Mouse (Mus musculus): ENCODE results near the gene Mapk10.

Mapk10 gene

DNA sequence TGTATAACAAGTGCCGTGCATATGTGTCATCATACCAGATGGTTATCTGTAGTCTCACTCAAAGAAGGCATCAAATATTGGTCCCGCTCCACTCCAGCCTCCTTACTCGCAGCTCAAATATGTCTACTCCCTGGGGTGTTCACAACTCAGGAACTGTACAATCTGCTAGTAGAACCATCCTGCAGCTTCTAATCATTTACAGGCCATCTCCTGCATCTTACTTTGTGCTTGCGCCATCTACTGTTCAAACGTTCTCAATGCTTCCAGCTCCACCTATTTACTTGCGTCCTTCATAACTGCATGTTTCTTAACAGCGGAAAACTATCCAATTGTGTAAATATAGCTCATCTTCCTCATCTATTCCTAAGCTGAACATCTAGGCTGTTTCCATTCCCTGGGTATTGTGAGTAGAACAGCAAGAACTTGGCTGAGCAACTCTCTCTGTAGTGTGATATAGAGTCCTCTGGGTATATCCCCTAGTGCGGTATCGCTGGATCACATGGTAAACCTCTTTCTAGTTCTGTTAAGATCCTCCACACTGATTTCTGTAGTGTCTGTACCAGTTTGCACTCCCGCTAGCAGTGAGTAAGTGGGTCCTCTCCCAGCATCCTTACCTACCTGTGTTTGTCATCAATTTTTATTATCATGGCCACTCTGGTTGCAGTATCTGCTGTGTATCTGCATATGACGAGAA, 336.4 kb downstream of the Mapk10 start:
- intact Hi-C loops (cut with DNase I) = loop anchor here (10.0 kb wide), 1 partner anchor 670 kb away; no protein-coding TSS in a partner anchor

DNA sequence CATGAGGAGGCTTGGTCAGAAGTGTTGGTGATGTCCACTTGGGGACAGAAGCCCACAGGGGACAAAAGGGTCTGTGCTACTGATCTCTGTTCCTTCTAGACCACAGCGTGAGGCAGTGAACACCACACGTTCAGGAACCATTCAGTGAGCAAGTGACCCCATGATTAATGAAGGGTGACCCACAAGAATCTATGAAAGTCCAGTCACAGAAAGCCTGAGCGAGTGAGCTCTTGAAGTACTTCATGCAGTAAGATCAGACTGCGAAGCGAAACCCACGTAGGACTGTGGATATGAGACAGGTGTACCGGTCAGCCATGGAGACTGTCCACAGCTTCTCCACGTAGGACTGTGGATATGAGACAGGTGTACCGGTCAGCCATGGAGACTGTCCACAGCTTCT, 338.1 kb downstream of the Mapk10 start:
- intact Hi-C loops (cut with DNase I) = loop anchor here (10.0 kb wide), 1 partner anchor 668 kb away; no protein-coding TSS in a partner anchor

DNA sequence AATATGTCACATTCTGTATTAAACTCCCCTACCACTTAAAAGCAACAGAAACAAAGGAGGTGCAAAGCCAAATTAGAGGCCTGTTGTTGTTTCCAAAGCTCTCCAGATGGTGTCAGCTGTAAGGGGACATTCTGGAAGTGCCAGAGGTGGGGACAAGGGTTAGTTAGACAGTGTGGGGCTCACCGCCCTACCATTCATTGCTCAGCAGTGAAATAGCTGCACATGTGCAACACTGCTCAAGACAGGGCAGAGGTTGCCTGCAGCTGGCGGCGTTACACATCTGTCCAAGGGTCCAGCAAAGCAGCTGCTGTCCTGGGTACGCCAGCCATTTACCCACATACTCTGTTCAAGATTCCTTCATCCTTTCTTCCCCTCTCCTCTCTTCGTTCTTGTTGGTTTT, 342.9 kb downstream of the Mapk10 start:
- intact Hi-C loops (cut with DNase I) = no loop called here

DNA sequence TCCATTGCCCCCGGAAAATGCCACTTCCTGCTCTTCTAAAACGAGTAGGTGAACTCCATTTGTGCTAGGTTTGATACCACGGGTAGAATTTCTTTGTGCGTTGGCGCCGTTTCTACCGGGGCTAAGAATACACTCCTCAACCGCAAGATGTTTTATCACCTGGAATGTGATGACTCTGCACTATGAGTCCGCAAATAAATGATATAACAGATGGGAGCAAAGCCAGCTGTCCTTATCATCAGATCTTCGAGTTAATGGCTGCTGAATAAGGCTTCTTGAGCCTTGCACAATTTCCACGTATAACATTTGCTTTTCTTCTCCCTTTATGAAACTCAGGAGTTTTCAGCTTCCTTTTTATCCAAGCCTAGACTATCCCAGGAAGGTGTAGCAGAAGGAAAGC, 351.4 kb downstream of the Mapk10 start:
- intact Hi-C loops (cut with DNase I) = no loop called here

DNA sequence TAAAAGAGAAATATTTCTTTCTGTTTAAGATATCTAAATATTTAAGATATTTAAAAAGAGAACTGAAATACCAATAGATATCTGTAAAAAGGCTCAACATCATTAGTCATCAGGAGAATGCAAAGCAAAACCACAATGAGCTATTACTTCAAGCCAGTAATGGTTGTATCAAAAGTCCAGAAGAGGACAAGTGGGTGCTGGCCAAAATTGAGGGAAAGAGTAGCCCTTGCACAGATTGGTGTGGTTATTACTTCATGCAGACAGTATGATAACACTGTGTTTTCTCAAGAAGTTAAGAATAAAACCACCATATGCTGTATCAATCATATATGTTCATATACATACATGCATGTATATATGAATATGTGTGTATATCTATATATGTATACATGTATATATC, 353.1 kb downstream of the Mapk10 start:
- intact Hi-C loops (cut with DNase I) = no loop called here

Data from adrenal gland (tissue).